Mouse (Mus musculus) limb, embryonic 11.5 days (tissue): ENCODE results near the gene Topors. TPM values are rescaled to one million over a fixed set of nuclear protein-coding genes. Genes with fewer than 3 reads are reported as not detected.
A peak's percentile ranks its signal among the peaks of the same experiment; 100 is the strongest.

Source experiments
- ATAC-seq: fragments of 200-750 bp; cut with Nextera tagmentation; 2 replicates; pipeline ENCODE4 v1.8.0; 2017; ENCODE audit warnings: low read depth; ENCODE audit not compliant: insufficient number of reproducible peaks, low FRiP score, low TSS enrichment
- DNase-seq: peaks from one replicate; pipeline ENCODE4 v3.0.0-alpha.2; 2015; ENCODE audit warnings: low spot score
- H3K27ac ChIP-seq: fragments of 300-500 bp; sonication (generic); replicated peaks from 2 replicates; pipeline ENCODE4 v1.5.1; 2014; ENCODE audit warnings: low read depth, mild to moderate bottlenecking, low read length
- H3K27me3 ChIP-seq: fragments of 300-500 bp; sonication (generic); 2 replicates; pipeline ENCODE4 v1.6.1; 2014; ENCODE audit warnings: mild to moderate bottlenecking, low read length, mixed read lengths; ENCODE audit not compliant: control insufficient read depth, insufficient read depth
- H3K36me3 ChIP-seq: fragments of 300-500 bp; sonication (generic); 2 replicates; pipeline ENCODE4 v1.6.1; 2014; ENCODE audit warnings: mild to moderate bottlenecking, low read length, moderate library complexity, mixed read lengths; ENCODE audit not compliant: control insufficient read depth, insufficient read depth
- H3K4me1 ChIP-seq: fragments of 300-500 bp; sonication (generic); 2 replicates; pipeline ENCODE4 v1.6.1; 2014; ENCODE audit warnings: low read length, mixed read lengths; ENCODE audit not compliant: control insufficient read depth, insufficient read depth
- H3K4me2 ChIP-seq: fragments of 300-500 bp; sonication (generic); 2 replicates; pipeline ENCODE4 v1.6.1; 2014; ENCODE audit warnings: low read depth, mild to moderate bottlenecking, moderate library complexity; ENCODE audit not compliant: severe bottlenecking
- H3K4me3 ChIP-seq: fragments of 300-500 bp; sonication (generic); 2 replicates; pipeline ENCODE4 v1.5.1; 2014; ENCODE audit warnings: low read depth, low read length
- H3K9ac ChIP-seq: fragments of 300-500 bp; sonication (generic); 2 replicates; pipeline ENCODE4 v1.6.1; 2014; ENCODE audit warnings: mild to moderate bottlenecking, low read length
- H3K9me3 ChIP-seq: fragments of 300-500 bp; sonication (generic); 2 replicates; pipeline ENCODE4 v1.6.1; 2016; ENCODE audit warnings: low read length; ENCODE audit not compliant: control insufficient read depth
- WGBS: fragments of 180-500 bp; shearing (Covaris S2); extraction: QIAGEN DNeasy Blood & Tissue Kit; methylation state at CpG from one replicate; pipeline ENCODE4 v1.1.7; 2014; 5-methylcytosine and 5-hydroxymethylcytosine counted together
- polyA plus RNA-seq: library from polyadenylated mRNA; unstranded; fragments of >200 nt; fragmentation: Nextera tagmentation; extraction: Ambion mirVana; gene quantifications from 2 replicates; pipeline ENCODE4 v1.2.1, GENCODE M21; 2014

The Topors gene
- 58.2 and 58.3 TPM in 2 replicates for polyA plus RNA-seq

DNA sequence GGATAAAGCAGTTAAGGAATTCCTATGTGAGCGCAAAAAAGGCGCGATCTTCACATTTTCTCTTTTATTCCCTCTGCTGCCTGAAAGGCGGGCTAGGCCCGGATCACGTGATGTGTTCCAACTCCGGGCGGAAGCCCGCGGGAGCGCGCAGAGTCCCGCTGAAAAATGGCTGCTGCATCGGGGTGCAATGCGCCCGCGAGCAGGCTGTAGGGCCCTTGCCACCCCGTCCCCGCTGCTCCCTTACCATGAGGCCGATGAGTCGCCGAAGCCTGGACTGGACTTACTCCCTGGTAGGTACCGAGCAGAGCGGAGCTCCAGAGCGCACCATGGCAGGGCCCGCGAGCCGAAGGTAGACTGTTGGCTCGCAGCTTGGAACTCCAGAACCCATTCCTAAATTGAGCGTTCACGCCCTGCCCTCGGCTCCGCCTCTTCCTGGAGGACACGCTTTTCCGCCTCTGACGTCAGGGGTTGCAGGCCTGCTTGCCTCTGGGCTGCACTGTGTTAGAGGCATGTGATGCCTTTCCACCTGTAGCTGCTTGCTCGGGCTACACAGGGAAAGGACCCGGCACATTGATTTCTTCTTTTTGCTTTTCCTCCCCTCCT lies at the start of gene Topors, which contains the start of gene Smim27:
Gene Topors, minus strand, starts transcription at position 421 of the 603 bp plus-strand sequence.
Gene Smim27, plus strand, starts transcription at position 150 of the 603 bp plus-strand sequence.
- peaks cover 3% of the 10 kb centered on the region; the same call in 1 of the 2 replicates for H3K36me3 ChIP-seq

GRCm38 (mm10) chr4:40317404-40317803 lies 47.8 kb upstream of the Topors start:
- Histone ChIP-seq H3K4me1 (no peaks in the 10 kb centered on the region), H3K27me3 (no peaks in the 10 kb centered on the region), H3K27ac (no peak overlapping the region), H3K9me3 (no peaks in the 10 kb centered on the region), H3K4me3 (no peak overlapping the region), H3K36me3 (no peaks in the 10 kb centered on the region), H3K9ac (no peak overlapping the region), H3K4me2 (no peak overlapping the region)
- ATAC-seq (no peak), DNase-seq (no peak)
- WGBS, result 82% methylated on average over 3 of the region's 3 CpGs

More for the DNA sequence above, at the start of gene Topors, which contains the start of gene Smim27:
- DNase-seq (peak; percentile 96), ATAC-seq (peak; percentile 96)
- Histone ChIP-seq H3K4me2 (peak within 1 kb of the TSS; percentile 74), H3K4me3 (peak within 1 kb of the TSS; percentile 79), H3K27ac (peak within 1 kb of the TSS; percentile 93), H3K4me1 (peaks cover 2% of the 10 kb centered on the region; the same call in 1 of the 2 replicates), H3K27me3 (no peaks in the 10 kb centered on the region), H3K9me3 (no peaks in the 10 kb centered on the region), H3K9ac (peak within 1 kb of the TSS; percentile 91)
- WGBS, result under 1% methylated on average over 38 of the region's 38 CpGs

DNA sequence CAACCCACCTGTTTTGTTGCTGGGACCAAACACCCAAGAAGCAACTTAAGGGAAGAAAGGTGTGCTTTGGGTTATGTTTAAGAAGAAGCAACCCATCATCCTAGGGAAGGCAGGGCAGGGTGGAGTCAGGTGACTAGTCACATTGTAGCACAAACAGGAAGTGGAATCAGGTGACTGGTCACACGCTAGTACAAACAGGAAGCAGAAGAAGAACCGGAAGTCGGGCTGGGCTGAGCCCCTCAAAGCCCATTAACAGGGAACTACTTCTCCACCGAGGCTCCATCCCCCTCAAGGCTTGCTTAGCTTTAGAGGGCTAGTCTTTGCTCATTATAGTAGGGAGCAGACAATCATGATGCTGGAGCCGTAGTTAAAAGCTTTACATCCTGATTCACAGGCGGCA lies 43.4 kb upstream of the Topors start:
- no peaks in the 10 kb centered on the region for H3K4me1 ChIP-seq
- H3K4me2 ChIP-seq, result no peak overlapping the region
- no peaks in the 10 kb centered on the region for H3K9me3 ChIP-seq
- no peak overlapping the region for H3K27ac ChIP-seq
- no peak overlapping the region for H3K4me3 ChIP-seq
- H3K36me3 ChIP-seq, result no peaks in the 10 kb centered on the region
- WGBS, result 80% methylated on average over 6 of the region's 6 CpGs
- ATAC-seq (no peak), DNase-seq (no peak)
- no peak overlapping the region for H3K9ac ChIP-seq
- H3K27me3 ChIP-seq, result no peaks in the 10 kb centered on the region

GRCm38 (mm10) chr4:40312213-40312612 lies 42.6 kb upstream of the Topors start:
- H3K36me3 ChIP-seq, result no peaks in the 10 kb centered on the region
- H3K4me2 ChIP-seq, result no peak overlapping the region
- no peaks in the 10 kb centered on the region for H3K4me1 ChIP-seq
- ATAC-seq (no peak), DNase-seq (no peak)
- no peak overlapping the region for H3K9ac ChIP-seq
- 67% methylated on average over 1 of the region's 1 CpGs for WGBS
- no peaks in the 10 kb centered on the region for H3K27me3 ChIP-seq
- no peak overlapping the region for H3K27ac ChIP-seq
- no peak overlapping the region for H3K4me3 ChIP-seq
- no peaks in the 10 kb centered on the region for H3K9me3 ChIP-seq

GRCm38 (mm10) chr4:40310796-40311383 lies 41.2 kb upstream of the Topors start:
- Histone ChIP-seq H3K9me3 (no peaks in the 10 kb centered on the region), H3K4me3 (no peak overlapping the region), H3K4me1 (no peaks in the 10 kb centered on the region), H3K27ac (no peak overlapping the region), H3K36me3 (no peaks in the 10 kb centered on the region), H3K27me3 (no peaks in the 10 kb centered on the region), H3K4me2 (no peak overlapping the region), H3K9ac (no peak overlapping the region)
- DNase-seq (no peak), ATAC-seq (no peak)
- 76% methylated on average over 11 of the region's 11 CpGs for WGBS

DNA sequence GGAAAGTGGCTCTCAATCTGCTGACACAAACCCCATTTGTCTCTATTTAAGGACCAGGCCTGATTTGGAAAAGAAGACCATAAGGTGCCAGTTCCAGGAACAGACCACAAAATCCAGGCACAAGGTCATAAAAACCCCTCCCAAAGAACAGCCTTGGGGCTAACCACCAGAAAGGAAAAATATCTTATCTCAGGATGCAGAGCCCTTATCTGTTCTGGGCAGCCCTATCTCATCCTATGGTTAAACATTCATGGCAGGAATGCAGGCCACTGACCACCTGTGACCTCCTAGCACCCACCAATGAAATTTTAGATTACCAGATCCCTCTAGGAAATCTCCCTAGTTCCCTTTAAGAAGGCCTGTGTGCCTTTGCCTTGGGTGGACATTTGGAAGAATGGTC lies 40.0 kb upstream of the Topors start:
- no peak for ATAC-seq
- no peak overlapping the region for H3K4me3 ChIP-seq
- no peaks in the 10 kb centered on the region for H3K9me3 ChIP-seq
- H3K27ac ChIP-seq, result no peak overlapping the region
- H3K27me3 ChIP-seq, result no peaks in the 10 kb centered on the region
- H3K9ac ChIP-seq, result no peak overlapping the region
- no peak for DNase-seq
- no peaks in the 10 kb centered on the region for H3K36me3 ChIP-seq
- H3K4me1 ChIP-seq, result no peaks in the 10 kb centered on the region
- H3K4me2 ChIP-seq, result no peak overlapping the region

GRCm38 (mm10) chr4:40302445-40303125 lies 32.9 kb upstream of the Topors start:
- Histone ChIP-seq H3K4me3 (no peak overlapping the region), H3K27ac (no peak overlapping the region), H3K27me3 (no peaks in the 10 kb centered on the region), H3K4me2 (no peak overlapping the region), H3K9me3 (no peaks in the 10 kb centered on the region), H3K36me3 (no peaks in the 10 kb centered on the region), H3K4me1 (no peaks in the 10 kb centered on the region), H3K9ac (no peak overlapping the region)
- WGBS, result 81% methylated on average over 10 of the region's 10 CpGs
- DNase-seq (no peak), ATAC-seq (no peak)

- no peaks in the 10 kb centered on the region for H3K36me3 ChIP-seq
- H3K9ac ChIP-seq, result no peak overlapping the region
- 15% methylated on average over 16 of the region's 16 CpGs for WGBS
- no peaks in the 10 kb centered on the region for H3K27me3 ChIP-seq
- no peak overlapping the region for H3K4me3 ChIP-seq
- no peak overlapping the region for H3K27ac ChIP-seq
- no peaks in the 10 kb centered on the region for H3K4me1 ChIP-seq
- DNase-seq, result peak; percentile 86
- ATAC-seq, result peak; percentile 80
- no peaks in the 10 kb centered on the region for H3K9me3 ChIP-seq
- no peak overlapping the region for H3K4me2 ChIP-seq
Measured at GRCm38 (mm10) chr4:40301076-40301789, 31.6 kb upstream of the Topors start.
